Mouse (Mus musculus) liver, embryonic 11.5 days (tissue): Measurements from ENCODE around the gene Papln. TPM values are rescaled to one million over a fixed set of nuclear protein-coding genes. Genes with fewer than 3 reads are reported as not detected.

Experiments
- ATAC-seq: fragments of 200-750 bp; cut with Nextera tagmentation; replicated peaks from 2 replicates; pipeline ENCODE4 v1.8.0; 2017; ENCODE audit warnings: moderate number of reproducible peaks, mild to moderate bottlenecking, moderate TSS enrichment, moderate library complexity; ENCODE audit not compliant: low FRiP score
- DNase-seq: peaks from one replicate; pipeline ENCODE4 v3.0.0-alpha.2; 2017; ENCODE audit warnings: low spot score
- H3K27ac ChIP-seq: fragments of 300-500 bp; sonication (generic); 2 replicates; pipeline ENCODE4 v1.5.1; 2014; ENCODE audit warnings: mild to moderate bottlenecking, low read depth, low read length, control low read depth
- H3K27me3 ChIP-seq: fragments of 300-500 bp; sonication (generic); replicated peaks from 2 replicates; pipeline ENCODE4 v1.6.1; 2014; ENCODE audit warnings: low read length, mixed read lengths; ENCODE audit not compliant: control insufficient read depth, insufficient read depth
- H3K36me3 ChIP-seq: fragments of 300-500 bp; sonication (generic); 2 replicates; pipeline ENCODE4 v1.6.1; 2014; ENCODE audit warnings: mild to moderate bottlenecking, low read length, moderate library complexity, mixed read lengths; ENCODE audit not compliant: control insufficient read depth, insufficient read depth
- H3K4me1 ChIP-seq: fragments of 300-500 bp; sonication (generic); replicated peaks from 2 replicates; pipeline ENCODE4 v1.6.1; 2014; ENCODE audit warnings: low read length, mixed read lengths; ENCODE audit not compliant: control insufficient read depth, insufficient read depth
- H3K4me2 ChIP-seq: fragments of 300-500 bp; sonication (generic); 2 replicates; pipeline ENCODE4 v1.6.1; 2014; ENCODE audit warnings: mild to moderate bottlenecking, control low read depth, moderate library complexity
- H3K4me3 ChIP-seq: fragments of 300-500 bp; sonication (generic); 2 replicates; pipeline ENCODE4 v1.5.1; 2014; ENCODE audit warnings: low read depth, low read length, control low read depth
- H3K9ac ChIP-seq: fragments of 300-500 bp; sonication (generic); 2 replicates; pipeline ENCODE4 v1.6.1; 2014; ENCODE audit warnings: low read depth, low read length, control low read depth
- H3K9me3 ChIP-seq: fragments of 300-500 bp; sonication (generic); 2 replicates; pipeline ENCODE4 v1.6.1; 2016; ENCODE audit warnings: low read length, inconsistent platforms, mixed read lengths; ENCODE audit not compliant: control insufficient read depth
- WGBS: fragments of 180-500 bp; shearing (Covaris S2); extraction: QIAGEN DNeasy Blood & Tissue Kit; methylation state at CpG from one replicate; pipeline ENCODE4 v1.1.7; 2014; 5-methylcytosine and 5-hydroxymethylcytosine counted together
- polyA plus RNA-seq: library from polyadenylated mRNA; unstranded; fragments of >200 nt; fragmentation: Nextera tagmentation; extraction: Ambion mirVana; gene quantifications from 2 replicates; pipeline ENCODE4 v1.2.1, GENCODE M21; 2014

Papln gene
- polyA plus RNA-seq, 1 experiment from 2014 or later: 0.58 TPM

DNA sequence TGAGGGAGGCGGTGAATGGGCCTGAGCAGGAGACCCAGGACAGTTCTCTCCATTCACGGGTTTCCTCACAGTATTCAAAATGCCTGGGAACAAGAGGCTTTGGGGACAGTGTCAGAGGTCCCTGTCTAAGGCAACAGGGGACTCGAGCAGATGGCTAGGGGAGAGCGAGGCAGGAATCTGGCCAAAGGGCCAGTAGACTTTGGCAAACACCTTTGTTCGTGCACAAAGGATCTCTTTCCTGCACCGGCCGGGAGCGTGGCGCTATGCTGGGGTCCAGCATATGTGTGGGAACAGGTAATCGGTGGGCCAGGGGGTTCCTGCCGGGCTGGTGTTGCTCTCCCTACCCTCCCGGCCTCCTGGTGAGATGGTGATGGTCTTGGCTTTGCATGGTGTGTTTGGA is 12.2 kb downstream of the Papln start:
- ATAC-seq (no peak), DNase-seq (no peak)
- Histone ChIP-seq H3K4me1 (no peaks in the 10 kb centered on the region; the same call in 1 of the 2 replicates), H3K9ac (no peak overlapping the region), H3K9me3 (no peaks in the 10 kb centered on the region), H3K27me3 (peaks cover 5% of the 10 kb centered on the region), H3K4me3 (no peak overlapping the region), H3K36me3 (no peaks in the 10 kb centered on the region), H3K27ac (no peak overlapping the region), H3K4me2 (no peak overlapping the region)
- 72% methylated on average over 12 of the region's 12 CpGs for WGBS

GRCm38 (mm10) chr12:83776766-83777165 is 13.3 kb downstream of the Papln start:
- peaks cover 2% of the 10 kb centered on the region for H3K27me3 ChIP-seq
- DNase-seq (no peak), ATAC-seq (no peak)
- H3K9me3 ChIP-seq: no peaks in the 10 kb centered on the region
- no peaks in the 10 kb centered on the region for H3K4me1 ChIP-seq
- no peak overlapping the region for H3K4me2 ChIP-seq
- no peak overlapping the region for H3K9ac ChIP-seq
- no peak overlapping the region for H3K4me3 ChIP-seq
- H3K36me3 ChIP-seq: no peaks in the 10 kb centered on the region
- WGBS: 77% methylated on average over 7 of the region's 7 CpGs
- no peak overlapping the region for H3K27ac ChIP-seq

DNA sequence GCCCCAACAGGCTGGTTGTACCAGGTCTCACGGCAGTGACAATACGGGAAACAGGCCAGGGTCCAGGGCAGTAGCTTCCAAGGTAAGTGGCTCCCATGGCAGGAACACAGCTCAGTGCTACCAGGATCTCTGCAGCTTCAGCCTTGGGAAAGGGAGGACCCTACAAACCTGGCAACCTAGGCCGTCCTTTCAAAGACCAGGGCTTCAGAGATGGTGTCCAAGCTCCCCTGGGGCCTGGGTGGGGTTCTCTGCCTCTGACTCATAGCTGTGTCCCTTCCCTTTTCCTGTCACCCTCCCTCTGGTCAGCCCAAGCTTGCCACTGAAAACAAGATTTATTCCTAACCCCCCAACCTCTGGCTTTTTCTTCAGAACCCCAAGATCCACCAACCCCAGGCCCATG is 16.7 kb downstream of the Papln start:
- Histone ChIP-seq H3K27me3 (0 out of 2 replicates have a peak, but pooled peaks cover 4% of the 10 kb centered on the region), H3K27ac (no peak overlapping the region), H3K4me3 (no peak overlapping the region), H3K36me3 (no peaks in the 10 kb centered on the region), H3K4me2 (no peak overlapping the region), H3K4me1 (no peaks in the 10 kb centered on the region), H3K9me3 (no peaks in the 10 kb centered on the region), H3K9ac (no peak overlapping the region)
- DNase-seq (no peak), ATAC-seq (no peak)
- 78% methylated on average over 3 of the region's 3 CpGs for WGBS

GRCm38 (mm10) chr12:83781204-83781603 is 17.8 kb downstream of the Papln start:
- H3K4me1 ChIP-seq: no peaks in the 10 kb centered on the region
- no peaks in the 10 kb centered on the region for H3K36me3 ChIP-seq
- H3K9ac ChIP-seq: no peak overlapping the region
- no peak overlapping the region for H3K4me2 ChIP-seq
- 78% methylated on average over 7 of the region's 7 CpGs for whole genome bisulfite sequencing
- no peak for ATAC-seq
- H3K4me3 ChIP-seq: no peak overlapping the region
- no peak for DNase-seq
- H3K27ac ChIP-seq: no peak overlapping the region
- H3K27me3 ChIP-seq: 0 out of 2 replicates have a peak, but pooled peaks cover 4% of the 10 kb centered on the region
- no peaks in the 10 kb centered on the region for H3K9me3 ChIP-seq

DNA sequence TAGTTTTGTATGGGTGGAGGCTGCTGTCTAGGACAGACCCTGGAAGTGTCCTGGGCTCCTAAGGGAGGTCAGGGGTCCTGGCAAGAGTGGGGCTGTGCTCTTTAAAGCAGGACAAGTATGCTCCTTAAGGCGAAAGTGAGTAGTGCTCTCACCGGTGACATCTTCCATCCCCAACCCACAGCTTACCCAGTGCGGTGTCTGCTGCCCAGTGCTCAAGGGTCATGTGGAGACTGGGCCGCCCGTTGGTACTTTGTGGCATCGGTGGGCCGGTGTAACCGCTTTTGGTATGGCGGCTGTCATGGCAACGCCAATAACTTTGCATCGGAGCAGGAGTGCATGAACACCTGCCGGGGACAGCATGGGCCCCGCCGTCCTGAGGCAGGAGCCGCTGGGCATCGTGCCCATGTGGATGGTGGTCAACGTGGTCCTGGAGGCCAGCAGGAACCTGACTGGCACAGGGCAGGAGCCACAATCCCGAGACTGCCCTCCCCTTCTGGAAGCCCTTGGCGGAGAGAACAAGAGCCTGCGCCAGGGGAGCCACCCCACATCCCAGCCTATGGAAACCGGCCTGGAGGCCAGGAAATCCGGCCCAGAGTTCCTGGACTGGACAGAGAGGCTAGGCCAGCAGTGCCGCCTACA is 18.3 kb downstream of the Papln start:
- Histone ChIP-seq H3K9me3 (no peaks in the 10 kb centered on the region), H3K36me3 (no peaks in the 10 kb centered on the region), H3K4me3 (no peak overlapping the region), H3K27me3 (0 out of 2 replicates have a peak, but pooled peaks cover 4% of the 10 kb centered on the region), H3K4me1 (no peaks in the 10 kb centered on the region), H3K4me2 (no peak overlapping the region), H3K27ac (no peak overlapping the region), H3K9ac (no peak overlapping the region)
- DNase-seq (no peak), ATAC-seq (no peak)
- 67% methylated on average over 23 of the region's 23 CpGs for WGBS

- Histone ChIP-seq H3K9me3 (no peaks in the 10 kb centered on the region), H3K27me3 (0 out of 2 replicates have a peak, but pooled peaks cover 4% of the 10 kb centered on the region), H3K4me1 (no peaks in the 10 kb centered on the region), H3K36me3 (no peaks in the 10 kb centered on the region), H3K9ac (no peak overlapping the region), H3K27ac (no peak overlapping the region), H3K4me3 (no peak overlapping the region), H3K4me2 (no peak overlapping the region)
- DNase-seq (no peak), ATAC-seq (no peak)
- WGBS: 87% methylated on average over 10 of the region's 10 CpGs
These were observed 19.2 kb downstream of the Papln start for GRCm38 (mm10) chr12:83782669-83783068.

DNA sequence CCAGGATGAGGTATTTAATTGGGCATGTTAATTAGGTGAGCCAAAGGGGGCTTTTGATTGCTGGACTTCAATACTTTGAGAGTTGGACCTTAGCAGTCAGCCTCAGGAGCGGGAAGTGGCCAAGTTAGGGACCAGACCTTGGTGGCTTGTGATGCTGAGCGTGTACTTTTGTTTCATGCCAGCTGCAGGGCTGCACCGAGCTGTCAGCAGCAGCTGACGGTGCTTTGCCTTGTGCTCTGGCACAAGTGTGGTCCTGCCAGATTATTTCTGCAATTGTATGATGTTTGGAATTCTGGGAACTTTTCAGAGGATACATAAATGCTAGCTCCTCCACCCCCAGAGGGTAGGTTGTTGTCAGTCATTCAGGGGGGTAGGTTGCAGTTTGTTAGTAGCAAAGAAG is 21.9 kb downstream of the Papln start:
- no peak overlapping the region for H3K9ac ChIP-seq
- ATAC-seq: no peak
- H3K9me3 ChIP-seq: no peaks in the 10 kb centered on the region

DNA sequence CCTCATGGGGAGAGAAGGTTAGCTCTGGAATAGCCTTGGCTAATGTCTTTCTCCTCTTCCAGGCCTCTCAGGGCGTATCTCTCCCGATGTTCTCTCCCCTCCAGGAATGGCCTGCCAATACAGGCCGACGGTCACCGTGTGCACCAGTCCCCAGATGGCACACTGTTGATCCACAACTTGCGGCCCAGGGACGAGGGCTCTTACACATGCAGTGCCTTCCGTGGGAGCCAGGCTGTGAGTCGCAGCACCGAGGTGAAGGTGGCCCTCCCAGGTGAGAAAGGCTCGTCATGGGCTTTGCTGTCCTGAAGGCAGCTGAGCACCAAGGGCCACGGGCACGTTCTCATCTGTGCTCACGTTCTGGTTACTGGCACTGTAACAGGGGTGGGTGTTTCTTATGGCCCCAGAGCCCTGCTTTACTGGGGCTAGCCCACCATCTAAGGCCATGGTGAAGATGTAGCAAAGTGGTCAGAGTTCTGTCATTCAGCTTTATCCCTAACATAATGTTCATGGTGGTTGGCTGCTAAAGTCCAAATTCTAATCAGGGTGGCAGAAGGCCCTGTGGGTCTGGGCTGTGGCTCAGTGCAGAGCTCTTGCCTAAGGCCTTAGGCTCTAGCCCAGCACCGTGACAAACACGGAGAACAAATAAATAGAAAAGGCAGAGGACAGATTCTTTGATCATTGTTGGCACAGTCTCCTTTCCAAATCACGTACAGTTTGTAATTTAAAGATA is 25.8 kb downstream of the Papln start:
- Histone ChIP-seq H3K4me3 (no peak overlapping the region), H3K27me3 (no peaks in the 10 kb centered on the region), H3K9ac (no peak overlapping the region), H3K9me3 (no peaks in the 10 kb centered on the region), H3K36me3 (0 out of 2 replicates have a peak, but pooled peaks cover 2% of the 10 kb centered on the region), H3K27ac (no peak overlapping the region), H3K4me2 (no peak overlapping the region), H3K4me1 (no peaks in the 10 kb centered on the region)
- 86% methylated on average over 17 of the region's 17 CpGs for WGBS
- ATAC-seq: no peak
- no peak for DNase-seq

More for the DNA sequence above, 21.9 kb downstream of the Papln start:
- H3K27me3 ChIP-seq: 0 out of 2 replicates have a peak, but pooled peaks cover 4% of the 10 kb centered on the region
- H3K4me2 ChIP-seq: no peak overlapping the region
- H3K4me3 ChIP-seq: no peak overlapping the region
- 74% methylated on average over 4 of the region's 4 CpGs for WGBS
- H3K27ac ChIP-seq: no peak overlapping the region
- no peaks in the 10 kb centered on the region for H3K36me3 ChIP-seq
- no peak for DNase-seq
- H3K4me1 ChIP-seq: no peaks in the 10 kb centered on the region

DNA sequence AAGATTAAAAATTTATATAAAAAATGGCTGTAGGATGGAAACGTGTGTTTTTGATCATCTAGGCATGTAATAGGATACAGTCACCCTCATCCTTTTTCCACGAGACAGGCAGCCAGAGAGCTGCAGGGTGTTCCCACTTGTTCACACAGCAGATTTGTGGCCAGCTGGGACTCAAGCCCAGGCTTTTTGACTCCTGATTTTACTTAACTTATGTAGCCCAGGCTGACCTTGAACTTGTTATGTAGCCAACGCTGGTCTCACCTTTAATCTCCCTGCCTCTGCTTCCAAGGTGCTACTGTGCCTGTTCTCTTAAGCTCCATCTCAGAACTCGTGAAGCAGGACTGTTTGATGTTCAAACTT is 26.3 kb downstream of the Papln start:
- H3K4me1 ChIP-seq: no peaks in the 10 kb centered on the region
- WGBS: 52% methylated on average over 4 of the region's 4 CpGs
- no peaks in the 10 kb centered on the region for H3K27me3 ChIP-seq
- no peak overlapping the region for H3K9ac ChIP-seq
- no peaks in the 10 kb centered on the region for H3K9me3 ChIP-seq
- H3K36me3 ChIP-seq: peaks cover 2% of the 10 kb centered on the region; the same call in 1 of the 2 replicates
- no peak overlapping the region for H3K27ac ChIP-seq
- DNase-seq (no peak), ATAC-seq (no peak)
- H3K4me3 ChIP-seq: no peak overlapping the region
- H3K4me2 ChIP-seq: no peak overlapping the region
